Mouse (Mus musculus) CH12.LX (cell line): ENCODE measurements at regions not wholly inside any gene's neighbourhood (a gene's known extent, or its start where the extent isn't known, plus 50 kb on each side); places are given as distances from the start of the nearest gene placed in this dataset.

Experiments
- DNase-seq: peaks from one replicate; pipeline ENCODE4 v3.0.0-alpha.2; 2013; ENCODE audit errors: extremely low read depth
- H3K27ac ChIP-seq: 2 replicates; pipeline ENCODE4 v1.5.1; 2012; ENCODE audit warnings: low read depth, mild to moderate bottlenecking, control low read depth, moderate library complexity; ENCODE audit not compliant: insufficient read depth
- H3K27me3 ChIP-seq: replicated peaks from 2 replicates; pipeline ENCODE3; 2012; ENCODE audit warnings: inconsistent platforms
- H3K36me3 ChIP-seq, 2 experiments: replicated peaks in 1 of 2; 2 replicates each; pipeline versions ENCODE3 to v1.6.1; 2012; ENCODE audit warnings: inconsistent platforms in 1 of 2, low read length in 1 of 2, mild to moderate bottlenecking in 1 of 2, mixed read lengths in 1 of 2, moderate library complexity in 1 of 2; ENCODE audit not compliant: control insufficient read depth in 1 of 2, insufficient read depth in 1 of 2
- H3K4me1 ChIP-seq, 2 experiments: 2 replicates each; pipeline ENCODE4 v1.6.1; 2012; ENCODE audit warnings: inconsistent platforms in 1 of 2, moderate library complexity in 1 of 2; ENCODE audit not compliant: insufficient read depth in 2 of 2, control insufficient read depth in 1 of 2
- H3K4me2 ChIP-seq: 2 replicates; pipeline ENCODE4 v1.6.1; 2012; ENCODE audit warnings: low read depth, mild to moderate bottlenecking, control low read depth; ENCODE audit not compliant: poor library complexity, insufficient read depth, severe bottlenecking
- H3K4me3 ChIP-seq, 3 experiments: fragments of 150-350 bp in 1 of 3; sonication (generic) in 1 of 3; replicated peaks in 1 of 3; 2 replicates each; pipeline versions ENCODE3 to v1.5.1; 2011 to 2012; ENCODE audit warnings: low read depth in 2 of 3, low read length in 2 of 3, mild to moderate bottlenecking in 2 of 3, moderate library complexity in 2 of 3, control low read depth in 1 of 3, improper control_type of control experiment in 1 of 3, inconsistent platforms in 1 of 3, mixed read lengths in 1 of 3; ENCODE audit not compliant: poor library complexity in 1 of 3
- H3K79me2 ChIP-seq: replicated peaks from 2 replicates; pipeline ENCODE4 v1.6.1; 2012; ENCODE audit warnings: mild to moderate bottlenecking, moderate library complexity; ENCODE audit not compliant: control insufficient read depth, poor library complexity, insufficient read depth, severe bottlenecking; ENCODE audit errors: extremely low read depth
- H3K9ac ChIP-seq: 2 replicates; pipeline ENCODE4 v1.6.1; 2012; ENCODE audit warnings: low read depth, mild to moderate bottlenecking, control low read depth, moderate library complexity; ENCODE audit not compliant: insufficient read depth
- H3K9me3 ChIP-seq: replicated peaks from 2 replicates; pipeline ENCODE3; 2012; ENCODE audit warnings: low read length, inconsistent platforms, mixed read lengths
- CHD1 ChIP-seq: IDR thresholded peaks from 2 replicates; pipeline ENCODE4 v1.6.1; 2012; ENCODE audit warnings: low read depth, low read length, improper control_type of control experiment, inconsistent platforms
- CHD2 ChIP-seq: IDR thresholded peaks from 2 replicates; pipeline ENCODE4 v1.6.1; 2011; ENCODE audit warnings: low read length, improper control_type of control experiment
- CTCF ChIP-seq, 2 experiments: IDR thresholded peaks in 1 of 2; conservative IDR thresholded peaks in 1 of 2; 2 replicates each; pipeline ENCODE4 v1.5.1; 2011 to 2012; ENCODE audit warnings: low read depth in 2 of 2, low read length in 2 of 2, improper control_type of control experiment in 1 of 2, inconsistent platforms in 1 of 2, mild to moderate bottlenecking in 1 of 2, moderate library complexity in 1 of 2
- E2F4 ChIP-seq: IDR thresholded peaks from 2 replicates; pipeline ENCODE4 v1.6.1; 2011; ENCODE audit warnings: low read depth, low read length, improper control_type of control experiment; ENCODE audit not compliant: insufficient replicate concordance
- ELF1 ChIP-seq: IDR thresholded peaks from 2 replicates; pipeline ENCODE4 v1.6.1; 2014; ENCODE audit warnings: low read depth, mild to moderate bottlenecking, inconsistent platforms, low read length, improper control_type of control experiment
- HCFC1 ChIP-seq: IDR thresholded peaks from 2 replicates; pipeline ENCODE4 v1.6.1; 2012; ENCODE audit warnings: low read depth, mild to moderate bottlenecking, inconsistent platforms, low read length, improper control_type of control experiment
- IRF4 ChIP-seq: IDR thresholded peaks from 2 replicates; pipeline ENCODE4 v1.6.1; 2014; ENCODE audit warnings: low read depth, mild to moderate bottlenecking, inconsistent platforms, low read length, improper control_type of control experiment
- MAFK ChIP-seq: IDR thresholded peaks from 2 replicates; pipeline ENCODE4 v1.6.1; 2011; ENCODE audit warnings: low read length, improper control_type of control experiment; ENCODE audit not compliant: insufficient replicate concordance
- MAZ ChIP-seq: IDR thresholded peaks from 2 replicates; pipeline ENCODE4 v1.6.1; 2012; ENCODE audit warnings: low read depth, mild to moderate bottlenecking, inconsistent platforms, low read length, improper control_type of control experiment, moderate library complexity
- MEF2A ChIP-seq: IDR thresholded peaks from 2 replicates; pipeline ENCODE4 v1.6.1; 2014; ENCODE audit warnings: low read depth, mild to moderate bottlenecking, inconsistent platforms, low read length, improper control_type of control experiment, borderline replicate concordance
- MXI1 ChIP-seq: IDR thresholded peaks from 2 replicates; pipeline ENCODE4 v1.6.1; 2011; ENCODE audit warnings: mild to moderate bottlenecking, low read depth, low read length, improper control_type of control experiment
- MYC ChIP-seq: IDR thresholded peaks from 2 replicates; pipeline ENCODE4 v1.6.1; 2011; ENCODE audit warnings: low read depth, mild to moderate bottlenecking, improper control_type of control experiment, low read length
- NELFE ChIP-seq: IDR thresholded peaks from 2 replicates; pipeline ENCODE4 v1.6.1; 2011; ENCODE audit warnings: low read depth, low read length, improper control_type of control experiment
- PAX5 ChIP-seq: IDR thresholded peaks from 2 replicates; pipeline ENCODE4 v1.6.1; 2012; ENCODE audit warnings: low read length, inconsistent platforms, mixed read lengths
- POLR2AphosphoS2 ChIP-seq: IDR thresholded peaks from 2 replicates; pipeline ENCODE4 v1.6.1; 2011; ENCODE audit warnings: low read depth, low read length, improper control_type of control experiment
- SMC3 ChIP-seq: IDR thresholded peaks from 2 replicates; pipeline ENCODE4 v1.6.1; 2011; ENCODE audit warnings: low read depth, low read length, improper control_type of control experiment
- TBP ChIP-seq: conservative IDR thresholded peaks from 2 replicates; pipeline ENCODE4 v1.6.1; 2011; ENCODE audit warnings: low read depth, low read length, improper control_type of control experiment
- UBTF ChIP-seq: IDR thresholded peaks from 2 replicates; pipeline ENCODE4 v1.6.1; 2012; ENCODE audit warnings: low read depth, mild to moderate bottlenecking, inconsistent platforms, low read length, improper control_type of control experiment, moderate library complexity
- USF1 ChIP-seq: IDR thresholded peaks from 2 replicates; pipeline ENCODE4 v1.6.1; 2014; ENCODE audit warnings: low read depth, mild to moderate bottlenecking, inconsistent platforms, low read length, improper control_type of control experiment
- ZKSCAN1 ChIP-seq: IDR thresholded peaks from 2 replicates; pipeline ENCODE4 v1.6.1; 2012; ENCODE audit warnings: low read depth, inconsistent platforms, low read length, improper control_type of control experiment, borderline replicate concordance
- ZNF384 ChIP-seq: IDR thresholded peaks from 2 replicates; pipeline ENCODE4 v1.6.1; 2012; ENCODE audit warnings: low read depth, low read length, improper control_type of control experiment, inconsistent platforms
- dilution Hi-C: fragments of 300-500 bp; cut with MboI; formaldehyde crosslinking; loops from 2 replicates; pipeline ENCODE4 v1.14.3; 2020; ENCODE audit warnings: low sequenced_read_pairs; ENCODE audit not compliant: extremely low pct_unique_long_range_greater_than_20kb, extremely low pct_ligation_motif_present
- in situ Hi-C: fragments of 300-500 bp; cut with MboI; formaldehyde crosslinking; loops from 3 replicates; pipeline ENCODE4 v1.14.3; 2019; ENCODE audit warnings: low sequenced_read_pairs, low pct_ligation_motif_present, low pct_unique_long_range_greater_than_20kb, mixed read lengths

- no peaks in the 10 kb centered on the region for H3K79me2 ChIP-seq
- DNase-seq: no peak
- H3K36me3 ChIP-seq: no peaks in the 10 kb centered on the region
- H3K4me2 ChIP-seq: no peak overlapping the region
- no peak overlapping the region for H3K4me3 ChIP-seq
- H3K9ac ChIP-seq: no peak overlapping the region
- TF ChIP-seq ELF1 (no peak), CTCF (conservative IDR thresholded peaks at IDR 0.05 in 1 of 2, IDR thresholded peaks at IDR 0.05 in 1 of 2; ENCODE audit: low read depth in 2 of 2, low read length in 2 of 2) (no peak), USF1 (no peak), TBP (no peak), MAFK (no peak)
- in situ Hi-C loops (no loop called here), dilution Hi-C loops (no loop called here)
- H3K27ac ChIP-seq: no peak overlapping the region
- no peaks in the 10 kb centered on the region for H3K4me1 ChIP-seq
- H3K27me3 ChIP-seq: no peaks in the 10 kb centered on the region
- H3K9me3 ChIP-seq: peaks cover 10% of the 10 kb centered on the region
Observed at GRCm38 (mm10) chr6:135526460-135527160, 164.3 kb downstream of the Emp1 start.

GRCm38 (mm10) chr6:135527879-135528278, 165.5 kb downstream of the Emp1 start:
- Histone ChIP-seq H3K36me3 (no peaks in the 10 kb centered on the region), H3K4me1 (no peaks in the 10 kb centered on the region), H3K27me3 (no peaks in the 10 kb centered on the region), H3K9ac (no peak overlapping the region), H3K4me2 (no peak overlapping the region), H3K4me3 (no peak overlapping the region), H3K79me2 (no peaks in the 10 kb centered on the region), H3K9me3 (peaks cover 10% of the 10 kb centered on the region), H3K27ac (no peak overlapping the region)
- no peak for DNase-seq
- dilution Hi-C loops: no loop called here
- TF ChIP-seq ELF1: no peak
- no peak for TF ChIP-seq POLR2AphosphoS2
- no peak for TF ChIP-seq IRF4
- TF ChIP-seq HCFC1: no peak
- no peak for TF ChIP-seq NELFE
- TF ChIP-seq E2F4: no peak
- no peak for TF ChIP-seq CHD1
- no peak for TF ChIP-seq MEF2A
- no peak for TF ChIP-seq ZKSCAN1
- no peak for TF ChIP-seq SMC3
- TF ChIP-seq PAX5: no peak
- TF ChIP-seq MYC: no peak
- TF ChIP-seq UBTF: no peak
- TF ChIP-seq ZNF384: no peak
- TF ChIP-seq MXI1: no peak
- TF ChIP-seq MAZ: no peak
- no peak for TF ChIP-seq CHD2
- in situ Hi-C loops: no loop called here
